Mouse (Mus musculus) urinary bladder, postnatal 14 days (tissue): ENCODE measurements around the gene Arhgef12.

ENCODE experiments used
- DNase-seq: peaks from one replicate; pipeline ENCODE4 v3.0.0; 2021; ENCODE audit warnings: low spot score

The Arhgef12 gene

GRCm38 (mm10) chr9:42920190-42920589 is 186.8 kb downstream of the Arhgef12 start:
- no peak for DNase-seq

- DNase-seq, result no peak
Observed at GRCm38 (mm10) chr9:42917911-42918310, 189.1 kb downstream of the Arhgef12 start.
